ENCODE assay signal across 8 mouse cellular contexts in genomic region chr8:126422920-126423300, GRCm38 (mm10). TPM values are rescaled to one million over a fixed set of nuclear protein-coding genes. Genes with fewer than 3 reads are reported as not detected.
A peak's percentile ranks its signal among the peaks of the same experiment; 100 is the strongest.
DNase-seq lines count a peak whose midpoint lies in the region; ATAC-seq lines count a peak whose summit lies in the region.

No protein-coding gene starts in this region.

- peaks cover 19% of the 10 kb centered on the region for H3K4me1 ChIP-seq in forebrain, embryonic 15.5 days
- peaks cover 19% of the 10 kb centered on the region for H3K4me1 ChIP-seq in limb, embryonic 10.5 days
- peaks cover 11% of the 10 kb centered on the region; the same call in 1 of the 2 replicates for H3K4me1 ChIP-seq in midbrain, embryonic 16.5 days (ENCODE audit: control insufficient read depth, insufficient read depth, low read length)

- H3K36me3 ChIP-seq in forebrain, embryonic 15.5 days = peaks cover 29% of the 10 kb centered on the region
- peaks cover 36% of the 10 kb centered on the region for H3K36me3 ChIP-seq in limb, embryonic 10.5 days
- H3K36me3 ChIP-seq in midbrain, embryonic 16.5 days (ENCODE audit: control insufficient read depth, insufficient read depth, low read length) = peaks cover 14% of the 10 kb centered on the region

- H3K9me3 ChIP-seq in forebrain, embryonic 15.5 days = no peaks in the 10 kb centered on the region
- H3K9me3 ChIP-seq in limb, embryonic 10.5 days (replicated peaks) = no peaks in the 10 kb centered on the region
- no peaks in the 10 kb centered on the region for H3K9me3 ChIP-seq in midbrain, embryonic 16.5 days (replicated peaks; ENCODE audit: control insufficient read depth, low read length, poor library complexity, severe bottlenecking)

- peak; percentile 65 for ATAC-seq in forebrain, embryonic 15.5 days (replicated peaks)
- ATAC-seq in midbrain, embryonic 16.5 days = peak; percentile 81

- WGBS in forebrain, embryonic 15.5 days = 10% methylated on average over 9 of the region's 9 CpGs
- WGBS in limb, embryonic 10.5 days = 11% methylated on average over 9 of the region's 9 CpGs
- 5% methylated on average over 9 of the region's 9 CpGs for WGBS in midbrain, embryonic 16.5 days

- H3K4me3 ChIP-seq in forebrain, embryonic 15.5 days = peak overlapping the region; percentile 91
- H3K4me3 ChIP-seq in limb, embryonic 10.5 days = peak overlapping the region; percentile 75
- peak overlapping the region; percentile 81 for H3K4me3 ChIP-seq in midbrain, embryonic 16.5 days (ENCODE audit: low read depth, low read length)

- DNase-seq in right cerebral cortex, adult 18-20 months = peak; percentile 35
- no peak for DNase-seq in right cerebral cortex, postnatal 14 days
- peak; percentile 72 for DNase-seq in brain, adult 2 months (ENCODE audit: low read depth, low spot score)
- no peak for DNase-seq in limb, embryonic 10.5 days (ENCODE audit: low spot score)
- no peak for DNase-seq in cerebellum, postnatal 25 days
- DNase-seq in left cerebral cortex, postnatal 36 days (ENCODE audit: low spot score in 2 of 2) = no peak

- no peaks in the 10 kb centered on the region for H3K27me3 ChIP-seq in forebrain, embryonic 15.5 days
- no peaks in the 10 kb centered on the region for H3K27me3 ChIP-seq in limb, embryonic 10.5 days (ENCODE audit: low read depth, poor library complexity, severe bottlenecking)
- H3K27me3 ChIP-seq in midbrain, embryonic 16.5 days (ENCODE audit: control insufficient read depth, insufficient read depth, low read depth, low read length) = no peaks in the 10 kb centered on the region

- peak overlapping the region; percentile 61 for H3K4me2 ChIP-seq in forebrain, embryonic 15.5 days (replicated peaks)
- peak overlapping the region; percentile 67 for H3K4me2 ChIP-seq in midbrain, embryonic 16.5 days (ENCODE audit: low read length)

- H3K9ac ChIP-seq in forebrain, embryonic 15.5 days (replicated peaks) = peak overlapping the region; percentile 89
- peak overlapping the region; percentile 85 for H3K9ac ChIP-seq in midbrain, embryonic 16.5 days (ENCODE audit: low read depth, low read length)

- peak overlapping the region; percentile 86 for H3K27ac ChIP-seq in forebrain, embryonic 15.5 days (replicated peaks)
- peak overlapping the region; percentile 86 for H3K27ac ChIP-seq in limb, embryonic 10.5 days
- H3K27ac ChIP-seq in midbrain, embryonic 16.5 days (ENCODE audit: low read length) = peak overlapping the region; percentile 81

- intact Hi-C loops in left cerebral cortex, postnatal 36 days (cut with DNase I) = no loop called here

RNA-seq across cellular contexts. Expression of gene Coa6, which starts 0.6 kb away (rescaled TPM):
- polyA plus RNA-seq in forebrain, embryonic 15.5 days (2015; fragmentation: Nextera tagmentation; extraction: Ambion mirVana) = 42.0 and 47.6 TPM in 2 replicates
- 41.9 and 42.3 TPM in 2 replicates for polyA plus RNA-seq in limb, embryonic 10.5 days (2016; fragmentation: Nextera tagmentation; extraction: Ambion mirVana)
- polyA plus RNA-seq in midbrain, embryonic 16.5 days (2015; fragmentation: Nextera tagmentation; extraction: Ambion mirVana) = 40.8 and 41.0 TPM in 2 replicates
- total RNA-seq in left cerebral cortex, postnatal 36 days (2021) = 10 to 100 TPM; 25.9 to 26.0 TPM

RNA-seq across cellular contexts. Expression of gene Tarbp1, which starts 52.0 kb away (rescaled TPM):
- 1.6 and 1.9 TPM in 2 replicates for polyA plus RNA-seq in forebrain, embryonic 15.5 days (2015; fragmentation: Nextera tagmentation; extraction: Ambion mirVana)
- 2.6 and 2.9 TPM in 2 replicates for polyA plus RNA-seq in limb, embryonic 10.5 days (2016; fragmentation: Nextera tagmentation; extraction: Ambion mirVana)
- polyA plus RNA-seq in midbrain, embryonic 16.5 days (2015; fragmentation: Nextera tagmentation; extraction: Ambion mirVana) = 1.7 and 2.1 TPM in 2 replicates
- total RNA-seq in left cerebral cortex, postnatal 36 days (2021) = 1 to 10 TPM; 3.1 to 4.4 TPM

Comparison
In these comparisons a context has a peak if more than half of its experiments do, and no peak if none do; other contexts are left out.
1. DNase-seq: peak in right cerebral cortex, adult 18-20 months (single experiment) and brain, adult 2 months (single experiment); none in right cerebral cortex, postnatal 14 days (single experiment), limb, embryonic 10.5 days (single experiment), cerebellum, postnatal 25 days (0 of 2) and left cerebral cortex, postnatal 36 days (0 of 2).
2. Peak in every context shown above with its lines, with median percentiles within 50 percentile points of each other: H3K27ac ChIP-seq and H3K4me3 ChIP-seq.